Mouse (Mus musculus) naive thymus-derived CD4-positive, alpha-beta T cell, adult 2 months (primary cell): ENCODE results near the gene Kctd17.

ENCODE experiments used
- DNase-seq: peaks from one replicate; pipeline ENCODE4 v3.0.0-alpha.2; 2011; ENCODE audit warnings: low read depth

Kctd17 gene

DNA sequence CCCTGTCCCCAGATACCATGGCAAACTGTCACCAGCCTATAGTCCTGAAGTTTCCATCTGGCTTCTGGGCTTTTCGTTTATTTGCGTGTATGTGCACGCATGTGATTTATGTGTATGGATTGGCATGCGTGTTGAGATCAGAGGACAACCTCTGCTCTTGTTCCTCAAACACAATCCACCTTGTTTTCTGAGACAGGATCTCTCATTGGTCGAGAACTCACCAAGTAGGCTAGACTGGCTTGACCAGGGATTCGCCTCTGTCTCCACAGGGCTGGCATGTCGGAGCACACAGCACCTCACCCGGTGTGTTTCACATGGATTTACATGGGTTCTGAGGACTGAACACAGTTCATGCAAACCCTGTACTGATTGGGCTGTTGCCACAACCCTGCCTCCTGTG lies 14.2 kb upstream of the Kctd17 start:
- DNase-seq: no peak

- no peak for DNase-seq
These were observed 11.4 kb upstream of the Kctd17 start for GRCm38 (mm10) chr15:78416937-78417336.

- DNase-seq: no peak
These were observed 8.0 kb upstream of the Kctd17 start for GRCm38 (mm10) chr15:78420395-78420794.

DNA sequence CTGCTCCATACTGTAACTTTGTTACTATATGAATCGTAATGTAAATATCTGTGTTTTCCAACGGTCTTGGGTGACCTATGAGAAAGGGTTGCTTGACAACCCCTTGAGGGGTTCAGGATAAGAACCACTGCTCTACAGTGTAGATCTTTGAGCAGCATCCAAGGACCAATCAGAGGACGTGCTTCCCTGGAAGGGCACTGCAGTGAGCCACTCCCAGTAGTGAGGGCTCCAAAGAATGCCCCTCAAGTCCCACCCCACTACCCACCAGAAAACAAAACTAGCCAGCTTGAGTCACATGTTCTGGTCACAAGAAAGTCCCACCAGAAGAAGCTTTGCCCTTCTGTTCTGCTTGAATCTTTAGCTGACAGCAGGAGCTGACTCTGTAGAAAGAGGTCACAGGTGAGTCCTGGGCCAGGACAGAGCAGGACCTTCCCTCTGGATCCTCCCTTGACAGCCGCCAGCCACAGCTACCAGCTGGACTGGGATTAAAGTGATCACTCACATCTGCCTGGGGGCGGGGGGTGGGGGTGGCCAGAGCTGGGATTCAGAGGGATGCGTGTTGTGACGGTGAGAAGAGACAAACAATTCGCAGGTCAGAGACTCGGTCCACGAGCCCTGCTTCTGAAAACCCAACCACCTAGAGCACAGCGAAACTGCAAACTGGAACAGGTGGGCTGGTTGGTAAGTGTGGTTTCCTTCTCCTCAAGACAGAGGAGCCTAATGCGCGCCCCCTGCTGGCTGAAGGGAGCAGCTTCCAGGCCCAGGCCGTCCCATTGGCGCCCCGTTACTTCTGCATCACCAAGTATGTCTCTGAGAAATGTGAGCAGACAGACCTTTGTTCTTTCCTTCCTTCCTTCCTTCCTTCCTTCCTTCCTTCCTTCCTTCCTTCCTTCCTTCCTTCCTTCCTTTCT lies 6.1 kb upstream of the Kctd17 start:
- peak; percentile 92 for DNase-seq

GRCm38 (mm10) chr15:78424507-78424906 lies 3.9 kb upstream of the Kctd17 start:
- no peak for DNase-seq

GRCm38 (mm10) chr15:78425230-78425629 lies 3.1 kb upstream of the Kctd17 start:
- no peak for DNase-seq

DNA sequence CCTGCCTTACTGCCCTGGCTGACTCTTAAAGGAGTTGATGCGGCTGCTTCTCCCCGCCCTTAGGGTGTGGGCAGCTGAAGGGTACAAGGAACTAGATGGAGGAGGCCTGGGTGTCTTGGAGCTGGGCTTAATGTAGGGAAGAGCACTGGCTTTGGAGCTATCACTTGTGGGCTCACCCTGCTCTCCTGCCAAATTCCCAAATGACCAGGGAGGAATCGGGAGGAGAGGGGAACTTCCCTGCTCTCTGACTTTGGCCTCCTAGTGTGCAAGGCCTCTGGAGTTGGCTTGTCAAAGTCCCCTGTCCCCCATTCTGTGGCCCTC lies 735 bp downstream of the Kctd17 start:
- DNase-seq: no peak

DNA sequence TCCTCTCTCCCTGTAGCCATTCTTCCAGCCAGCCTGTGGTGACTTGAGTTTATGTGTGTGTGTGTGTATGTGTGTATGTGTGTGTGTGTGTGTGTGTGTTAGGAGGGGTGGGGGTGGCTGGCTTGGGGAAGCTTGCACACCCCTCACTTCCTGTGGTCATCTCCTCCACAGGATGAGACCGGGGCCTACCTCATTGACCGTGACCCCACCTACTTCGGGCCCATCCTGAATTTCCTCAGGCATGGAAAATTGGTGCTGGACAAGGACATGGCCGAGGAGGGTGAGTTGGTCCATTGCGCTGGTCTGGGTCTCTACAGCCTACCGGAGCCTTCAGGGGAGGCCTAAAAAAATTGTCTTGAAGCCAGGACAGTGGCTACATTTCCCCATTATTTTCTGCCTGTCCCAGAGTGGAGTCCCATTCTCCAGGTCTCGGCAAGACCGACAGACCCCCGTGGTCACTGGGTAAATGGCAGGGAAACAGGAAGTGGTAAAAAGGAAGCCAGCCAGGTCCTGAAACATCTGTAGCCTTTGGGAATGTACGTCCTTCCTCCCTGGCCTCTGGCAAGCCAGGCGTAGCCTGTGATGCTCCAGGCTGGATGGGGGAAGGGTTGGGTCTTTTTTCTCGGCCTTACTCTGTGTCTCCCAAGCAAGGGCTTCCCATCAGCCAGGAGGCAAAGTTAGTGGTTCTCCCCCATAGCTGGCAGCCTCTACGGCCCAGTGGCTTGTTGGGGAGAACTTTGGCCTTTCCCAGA lies 1.7 kb downstream of the Kctd17 start:
- DNase-seq: no peak

DNA sequence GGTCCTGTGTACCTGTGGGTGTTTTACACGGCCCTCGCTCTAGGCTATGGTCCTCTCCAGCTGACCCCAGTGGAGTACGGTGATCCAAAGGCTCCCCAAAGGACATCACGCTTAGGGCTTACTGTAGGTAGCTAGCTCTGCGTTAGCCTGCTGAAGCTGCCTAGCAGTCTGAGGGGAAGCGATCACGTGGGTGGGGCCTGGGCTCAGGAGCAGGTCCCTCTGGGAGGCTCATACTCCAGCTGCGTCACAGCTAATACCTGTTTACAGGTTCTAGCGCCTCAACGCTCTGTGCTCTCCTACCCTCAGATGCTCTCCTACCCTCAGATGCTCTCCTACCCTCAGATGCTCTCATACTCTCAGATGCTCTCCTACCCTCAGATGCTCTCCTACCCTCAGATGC lies 2.5 kb downstream of the Kctd17 start:
- DNase-seq: no peak

DNA sequence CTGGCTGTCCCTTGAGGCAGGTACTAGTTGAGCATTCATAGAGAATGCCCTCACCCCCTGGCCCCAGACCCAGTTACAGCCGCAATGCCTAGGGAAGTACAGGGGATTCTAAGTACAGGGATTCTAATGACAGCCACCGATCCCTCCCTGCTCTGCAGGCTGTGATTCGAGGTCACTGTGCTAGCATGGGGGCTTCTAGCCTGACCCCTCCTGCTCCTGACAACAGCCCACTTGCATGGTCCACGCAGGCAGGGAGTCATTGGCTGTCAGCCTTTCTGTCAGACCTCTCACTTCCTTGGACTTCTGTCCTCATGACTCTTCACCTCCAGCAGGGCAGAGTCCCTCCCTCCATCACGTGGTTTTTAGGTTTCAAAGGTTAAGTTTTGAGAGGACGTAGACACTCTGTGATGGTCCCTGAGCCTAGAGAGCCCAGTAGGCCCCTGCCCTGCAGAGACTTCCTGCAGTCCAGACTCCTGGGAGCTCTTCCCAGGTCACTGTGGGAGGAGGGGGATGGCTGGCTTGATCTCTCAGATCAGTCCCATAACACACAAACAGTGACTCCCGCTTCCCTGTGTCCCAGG lies 3.3 kb downstream of the Kctd17 start:
- DNase-seq: no peak

- DNase-seq: peak; percentile 40
These were observed 6.6 kb downstream of the Kctd17 start for GRCm38 (mm10) chr15:78434896-78435520.

- no peak for DNase-seq
These were observed 7.3 kb downstream of the Kctd17 start for GRCm38 (mm10) chr15:78435681-78436080.

DNA sequence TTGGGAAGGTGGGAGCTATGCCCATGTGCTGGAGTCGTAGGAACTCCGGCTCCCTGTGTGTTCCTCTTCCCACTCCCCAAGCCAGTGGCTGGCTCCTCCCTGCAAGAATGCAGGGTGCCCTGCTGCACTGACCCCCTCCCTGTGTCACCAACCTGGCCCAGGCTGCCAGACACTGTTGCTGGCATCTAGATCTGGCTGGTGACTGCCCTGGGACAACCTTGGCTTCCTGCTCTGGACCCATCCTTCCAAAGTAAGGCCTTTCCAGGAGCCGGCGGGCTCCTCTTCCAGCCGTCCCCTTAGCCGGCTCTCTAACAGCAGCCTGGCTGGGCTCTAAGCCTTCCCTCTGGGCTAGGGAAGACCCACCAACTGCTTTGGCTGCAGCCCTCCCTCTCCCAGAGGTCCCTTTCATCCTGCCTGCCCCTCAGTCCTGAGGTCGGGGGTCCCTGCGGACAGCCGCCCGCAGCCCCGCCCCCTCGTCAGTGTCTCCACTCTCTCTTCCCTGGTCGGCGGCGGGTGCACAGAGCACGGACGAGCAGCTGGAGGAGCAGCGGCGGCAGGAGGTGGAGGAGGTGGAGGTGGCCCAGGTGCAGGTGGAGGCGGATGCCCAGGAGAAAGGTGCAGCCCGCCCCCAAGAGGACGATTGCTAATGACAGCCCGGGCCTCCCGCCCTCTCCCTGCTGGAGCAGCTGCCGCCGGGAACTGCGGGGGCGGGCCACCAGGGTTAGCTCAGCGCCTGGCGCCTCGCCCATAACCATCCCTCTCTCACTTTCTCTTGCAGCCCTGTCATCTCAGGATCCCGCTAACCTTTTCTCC lies 8.2 kb downstream of the Kctd17 start:
- no peak for DNase-seq

- no peak for DNase-seq
These were observed 9.1 kb downstream of the Kctd17 start for GRCm38 (mm10) chr15:78437237-78438017.

- no peak for DNase-seq
These were observed 9.6 kb downstream of the Kctd17 start for GRCm38 (mm10) chr15:78438018-78438394.

DNA sequence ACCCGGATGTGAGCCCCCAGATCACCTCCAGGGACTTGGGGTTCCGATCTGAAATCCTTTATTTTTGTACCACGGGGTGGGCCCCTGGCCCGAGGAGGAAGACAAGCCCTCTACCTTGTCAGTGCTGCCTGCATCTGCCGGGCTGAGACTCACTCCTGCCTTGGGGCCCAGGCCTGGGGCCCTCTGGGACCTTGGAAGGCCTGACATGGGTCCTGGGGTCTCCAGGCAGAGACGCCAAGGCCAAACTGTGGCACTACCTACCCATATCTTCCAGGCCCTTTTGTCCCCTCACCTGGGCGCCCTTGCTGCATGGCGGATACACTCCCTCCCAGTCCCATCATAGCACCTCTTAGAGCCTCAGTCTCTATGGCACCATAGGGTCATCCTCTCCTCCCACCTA lies 10.1 kb downstream of the Kctd17 start:
- DNase-seq: no peak

GRCm38 (mm10) chr15:78438973-78439372 lies 10.6 kb downstream of the Kctd17 start:
- no peak for DNase-seq

DNA sequence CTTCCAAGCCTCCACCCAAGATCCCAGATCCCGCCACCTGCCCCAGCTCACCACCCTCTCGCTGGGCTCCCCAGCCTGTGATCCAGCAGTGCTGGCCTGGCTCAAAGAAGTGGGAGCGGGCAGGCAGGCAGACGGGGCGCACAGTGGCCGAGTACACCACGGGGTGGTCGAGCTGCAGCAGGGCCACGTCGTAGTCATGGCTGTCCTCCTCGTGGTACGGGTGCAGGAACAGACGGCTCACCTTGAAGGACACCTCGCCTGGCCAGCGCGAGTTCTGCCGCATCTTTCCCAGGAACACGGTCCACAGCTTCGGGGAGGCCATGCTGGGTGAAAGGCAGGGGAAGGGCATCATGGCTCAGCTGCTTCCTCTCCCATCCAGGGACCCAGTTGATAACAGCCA lies 13.9 kb downstream of the Kctd17 start:
- DNase-seq: no peak

GRCm38 (mm10) chr15:78443857-78444256 lies 15.5 kb downstream of the Kctd17 start:
- no peak for DNase-seq

DNA sequence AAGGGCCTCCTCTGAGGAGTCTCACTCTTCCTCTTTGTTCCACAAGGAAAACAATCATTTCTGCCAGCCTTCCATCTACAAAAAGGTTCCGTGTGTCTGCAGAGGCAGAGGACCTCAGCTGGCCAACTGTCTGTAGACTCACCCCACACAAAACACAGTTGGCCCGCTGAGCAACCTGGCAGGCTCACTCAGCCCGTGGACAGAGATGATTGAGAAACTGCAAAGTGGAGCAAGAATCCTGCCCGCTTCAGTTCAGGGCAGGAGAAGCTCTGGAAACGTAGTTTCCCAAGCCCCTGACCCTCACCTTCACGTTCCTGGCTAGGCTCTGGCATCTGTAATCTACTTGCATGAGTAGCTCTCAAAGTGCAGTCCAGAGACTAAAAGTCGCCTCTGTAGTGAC lies 18.8 kb downstream of the Kctd17 start:
- DNase-seq: no peak
